Mouse (Mus musculus) left cerebral cortex, postnatal 10 days (tissue): ENCODE measurements around the gene Slc1a6. TPM values are rescaled to one million over a fixed set of nuclear protein-coding genes. Genes with fewer than 3 reads are reported as not detected.

Experiments used
- DNase-seq, 2 experiments: peaks; one replicate each; pipeline ENCODE4 v3.0.0; 2021 to 2022; ENCODE audit warnings: low spot score in 2 of 2, mixed read lengths in 1 of 2; ENCODE audit errors: extremely low spot score in 1 of 2
- intact Hi-C: fragments of 180-260 bp; cut with DNase I; formaldehyde crosslinking; loops from one replicate; pipeline ENCODE4 v1.15.1; 2025
- total RNA-seq, 2 experiments: library from RNA; stranded (reverse); gene quantifications; 2 replicates each; pipeline ENCODE4 v1.2.3; 2021

Slc1a6 gene
- total RNA-seq, 2 experiments from 2014 or later: 17.3 to 18.4 TPM

DNA sequence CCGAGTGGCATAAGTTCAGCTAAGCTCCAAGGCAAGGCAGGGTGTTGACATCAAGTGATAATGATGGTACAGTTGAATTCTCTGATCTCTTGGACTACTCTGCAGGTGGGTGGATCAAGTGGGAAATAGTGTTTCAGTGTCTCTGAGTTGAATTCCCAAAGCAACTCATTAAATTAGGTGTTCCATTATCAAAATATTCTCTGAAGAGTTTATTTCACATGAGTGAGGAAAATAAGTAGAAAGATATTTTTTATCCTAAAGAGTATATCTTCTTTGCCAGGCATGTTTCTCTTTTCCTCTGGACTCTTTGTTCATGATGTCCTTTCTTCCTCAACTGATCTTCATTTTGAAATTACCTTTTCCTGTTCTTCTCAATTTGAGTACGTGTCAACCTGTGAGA is 71.8 kb downstream of the Slc1a6 start, which contains the start of gene Olfr1356:
Gene Olfr1356 (minus strand): TSS at position 101 of the 400 bp plus-strand sequence.
- DNase-seq: no peak
- intact Hi-C loops: no loop called here

Other genes starting within 250 kb of the Slc1a6 start
- 10 to 100 TPM; 19.2 to 21.9 TPM for gene Ilvbl, start 206.2 kb upstream of the Slc1a6 start, total RNA-seq
- 1 to 10 TPM; 3.9 TPM for gene Syde1, start 188.5 kb upstream of the Slc1a6 start, total RNA-seq
- not detected for gene Olfr1357, start 162.4 kb upstream of the Slc1a6 start, total RNA-seq
- not detected for gene Casp14, start 62.2 kb upstream of the Slc1a6 start, total RNA-seq
- under 1 TPM; 0.20 to 0.32 TPM for gene Ccdc105, start 27.4 kb upstream of the Slc1a6 start, total RNA-seq
- not detected for gene Olfr1356, start 71.7 kb downstream of the Slc1a6 start, total RNA-seq
- not detected for gene Olfr1355, start 95.0 kb downstream of the Slc1a6 start, total RNA-seq
- not detected for gene Olfr1354, start 132.7 kb downstream of the Slc1a6 start, total RNA-seq
- gene Olfr8, start 170.1 kb downstream of the Slc1a6 start, total RNA-seq: not detected
- not detected for gene Olfr1353, start 182.8 kb downstream of the Slc1a6 start, total RNA-seq
- not detected for gene Olfr1352, start 200.6 kb downstream of the Slc1a6 start, total RNA-seq
- gene Olfr1351, start 232.0 kb downstream of the Slc1a6 start, total RNA-seq: not detected
- gene Olfr57, start 248.2 kb downstream of the Slc1a6 start, total RNA-seq: not detected